Mouse (Mus musculus): ENCODE measurements around the gene Folr2. TPM values are rescaled to one million over a fixed set of nuclear protein-coding genes. Genes with fewer than 3 reads are reported as not detected.
A peak's percentile ranks its signal among the peaks of the same experiment; 100 is the strongest.

The Folr2 gene
- total RNA-seq (2012; rRNA removed) = 4.2 and 4.3 TPM in 2 replicates

DNA sequence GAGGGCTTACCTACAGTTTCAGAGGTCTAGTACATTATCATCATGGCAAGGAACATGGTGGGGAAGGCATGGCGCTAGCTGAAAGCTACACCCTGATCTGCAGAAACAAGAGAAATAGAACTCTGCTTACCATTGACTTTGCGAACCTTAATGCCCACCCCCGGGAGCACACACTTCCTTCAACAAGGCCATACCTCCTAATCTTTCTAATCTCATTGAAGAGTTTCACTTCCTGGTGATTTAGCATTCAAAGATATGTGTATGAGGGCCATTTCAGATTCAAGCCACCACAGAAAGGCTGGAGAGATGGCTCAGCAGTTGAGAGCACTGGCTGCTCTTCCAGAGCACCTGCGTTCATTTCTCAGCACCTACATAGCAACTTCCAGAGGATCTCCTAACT, at the start of gene Folr2:
Folr2 (minus strand) TSS at position 101 of the 400 bp plus-strand sequence.
- no peak for TF ChIP-seq ZC3H11A (IDR thresholded peaks at IDR 0.05; ENCODE audit: borderline replicate concordance, low read depth, low read length)
- TF ChIP-seq ZNF384 (IDR thresholded peaks at IDR 0.05; ENCODE audit: low read depth, low read length) = no peak
- TF ChIP-seq MAFK (IDR thresholded peaks at IDR 0.05; ENCODE audit: insufficient read depth, low read depth, low read length) = no peak
- no peak for TF ChIP-seq CHD2 (IDR thresholded peaks at IDR 0.05; ENCODE audit: low read depth, low read length)
- no peak for TF ChIP-seq HCFC1 (IDR thresholded peaks at IDR 0.05; ENCODE audit: borderline replicate concordance, insufficient read depth, low read length)
- Histone ChIP-seq H3K9ac (ENCODE audit: insufficient read depth, low read depth, low read length, poor library complexity, severe bottlenecking) (no peak within 1 kb of the TSS), H3K36me3 (ENCODE audit: control insufficient read depth, insufficient read depth, low read length, poor library complexity, severe bottlenecking) (peaks cover 33% of the 10 kb centered on the region), H3K4me1 (ENCODE audit: control insufficient read depth in 2 of 2, insufficient read depth in 2 of 2, low read length in 2 of 2, poor library complexity in 1 of 2) (no peaks in the 10 kb centered on the region; a peak in 2 of 4 replicates), H3K27ac (ENCODE audit: insufficient read depth, low read depth, low read length, poor library complexity, severe bottlenecking) (no peak within 1 kb of the TSS), H3K9me3 (ENCODE audit: control insufficient read depth, insufficient read depth, low read depth, low read length) (no peaks in the 10 kb centered on the region), H3K4me3 (ENCODE audit: insufficient read depth in 1 of 2, low read depth in 1 of 2, low read length in 2 of 2, poor library complexity in 1 of 2, severe bottlenecking in 1 of 2) (no peak within 1 kb of the TSS)
- DNase-seq (ENCODE audit: low read depth, low spot score) = no peak
- in situ Hi-C loops (cut with MboI; ENCODE audit: low sequenced_read_pairs in 2 of 2, unreplicated experiment in 2 of 2) = no loop called here

DNA sequence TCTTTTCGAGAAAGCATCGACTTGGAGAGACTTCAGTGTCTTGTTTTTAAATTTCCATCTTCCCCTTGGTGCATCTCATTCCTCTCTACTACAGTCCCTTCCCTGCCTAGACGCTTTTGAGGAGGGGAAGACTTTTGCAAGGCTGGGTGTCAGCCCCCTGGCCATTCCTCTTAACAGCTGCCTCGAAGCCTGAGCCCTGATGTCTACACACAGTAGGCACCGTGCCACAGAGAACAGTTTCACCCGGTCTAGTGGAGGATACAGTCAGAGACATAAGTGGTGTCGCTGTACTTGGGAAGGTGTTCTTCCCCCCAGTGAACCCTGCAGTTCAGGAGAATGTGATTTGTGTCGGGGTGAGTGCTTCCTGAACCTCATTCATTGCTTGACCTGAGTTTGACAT, 49.7 kb upstream of the Folr2 start:
- DNase-seq (ENCODE audit: low read depth, low spot score) = no peak

DNA sequence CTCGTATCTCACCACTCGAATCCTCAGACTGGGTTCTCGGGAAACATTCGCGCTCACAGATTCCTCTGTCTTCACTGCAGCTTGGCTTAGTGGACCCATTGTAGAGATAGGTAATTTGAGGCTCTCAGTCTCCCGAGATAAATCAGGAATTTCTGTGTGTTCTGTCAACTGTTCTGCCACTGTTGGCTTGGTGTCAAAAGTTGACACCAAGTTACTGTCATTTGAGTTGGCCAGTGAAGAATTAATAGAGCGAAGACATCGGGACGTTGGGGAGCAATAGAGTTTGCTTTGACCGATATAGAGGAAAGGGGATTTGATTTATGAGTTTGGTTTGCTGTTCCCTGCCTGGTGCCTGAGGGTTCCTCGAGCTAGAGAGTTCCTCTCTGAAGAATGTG, 49.3 kb upstream of the Folr2 start, which contains the start of gene Tomt:
Tomt (minus strand) TSS at position 73 of the 395 bp plus-strand sequence.
- H3K36me3 ChIP-seq (ENCODE audit: control insufficient read depth, insufficient read depth, low read length, poor library complexity, severe bottlenecking) = peaks cover 18% of the 10 kb centered on the region
- H3K27ac ChIP-seq (ENCODE audit: insufficient read depth, low read depth, low read length, poor library complexity, severe bottlenecking) = peak within 1 kb of the TSS; percentile 78
- peak within 1 kb of the TSS; percentile 83 to 86 for H3K4me3 ChIP-seq (ENCODE audit: insufficient read depth in 1 of 2, low read depth in 1 of 2, low read length in 2 of 2, poor library complexity in 1 of 2, severe bottlenecking in 1 of 2)
- H3K9ac ChIP-seq (ENCODE audit: insufficient read depth, low read depth, low read length, poor library complexity, severe bottlenecking) = peak within 1 kb of the TSS; percentile 98
- in situ Hi-C loops (cut with MboI; ENCODE audit: low sequenced_read_pairs in 2 of 2, unreplicated experiment in 2 of 2) = no loop called here
- no peaks in the 10 kb centered on the region for H3K9me3 ChIP-seq (ENCODE audit: control insufficient read depth, insufficient read depth, low read depth, low read length)
- peaks cover 6 to 12% of the 10 kb centered on the region in 2 experiments; a peak in 3 of 4 replicates for H3K4me1 ChIP-seq (ENCODE audit: control insufficient read depth in 2 of 2, insufficient read depth in 2 of 2, low read length in 2 of 2, poor library complexity in 1 of 2)
- TF ChIP-seq ZNF384 (IDR thresholded peaks at IDR 0.05; ENCODE audit: low read depth, low read length) (no peak), CHD2 (IDR thresholded peaks at IDR 0.05; ENCODE audit: low read depth, low read length) (no peak)
- no peak for DNase-seq (ENCODE audit: low read depth, low spot score)

More for the DNA sequence above, 49.7 kb upstream of the Folr2 start:
- Histone ChIP-seq H3K9me3 (ENCODE audit: control insufficient read depth, insufficient read depth, low read depth, low read length) (no peaks in the 10 kb centered on the region), H3K9ac (ENCODE audit: insufficient read depth, low read depth, low read length, poor library complexity, severe bottlenecking) (peak overlapping the region; percentile 98), H3K4me1 (ENCODE audit: control insufficient read depth in 2 of 2, insufficient read depth in 2 of 2, low read length in 2 of 2, poor library complexity in 1 of 2) (peaks cover 6 to 12% of the 10 kb centered on the region in 2 experiments; a peak in 3 of 4 replicates), H3K4me3 (ENCODE audit: insufficient read depth in 1 of 2, low read depth in 1 of 2, low read length in 2 of 2, poor library complexity in 1 of 2, severe bottlenecking in 1 of 2) (peak overlapping the region; percentile 83 to 86), H3K27ac (ENCODE audit: insufficient read depth, low read depth, low read length, poor library complexity, severe bottlenecking) (no peak overlapping the region), H3K36me3 (ENCODE audit: control insufficient read depth, insufficient read depth, low read length, poor library complexity, severe bottlenecking) (peaks cover 20% of the 10 kb centered on the region)
- TF ChIP-seq HCFC1 (IDR thresholded peaks at IDR 0.05; ENCODE audit: borderline replicate concordance, insufficient read depth, low read length) (no peak), ZC3H11A (IDR thresholded peaks at IDR 0.05; ENCODE audit: borderline replicate concordance, low read depth, low read length) (no peak), ZNF384 (IDR thresholded peaks at IDR 0.05; ENCODE audit: low read depth, low read length) (no peak), MAFK (IDR thresholded peaks at IDR 0.05; ENCODE audit: insufficient read depth, low read depth, low read length) (no peak), CHD2 (IDR thresholded peaks at IDR 0.05; ENCODE audit: low read depth, low read length) (no peak)
- in situ Hi-C loops (cut with MboI; ENCODE audit: low sequenced_read_pairs in 2 of 2, unreplicated experiment in 2 of 2) = no loop called here

DNA sequence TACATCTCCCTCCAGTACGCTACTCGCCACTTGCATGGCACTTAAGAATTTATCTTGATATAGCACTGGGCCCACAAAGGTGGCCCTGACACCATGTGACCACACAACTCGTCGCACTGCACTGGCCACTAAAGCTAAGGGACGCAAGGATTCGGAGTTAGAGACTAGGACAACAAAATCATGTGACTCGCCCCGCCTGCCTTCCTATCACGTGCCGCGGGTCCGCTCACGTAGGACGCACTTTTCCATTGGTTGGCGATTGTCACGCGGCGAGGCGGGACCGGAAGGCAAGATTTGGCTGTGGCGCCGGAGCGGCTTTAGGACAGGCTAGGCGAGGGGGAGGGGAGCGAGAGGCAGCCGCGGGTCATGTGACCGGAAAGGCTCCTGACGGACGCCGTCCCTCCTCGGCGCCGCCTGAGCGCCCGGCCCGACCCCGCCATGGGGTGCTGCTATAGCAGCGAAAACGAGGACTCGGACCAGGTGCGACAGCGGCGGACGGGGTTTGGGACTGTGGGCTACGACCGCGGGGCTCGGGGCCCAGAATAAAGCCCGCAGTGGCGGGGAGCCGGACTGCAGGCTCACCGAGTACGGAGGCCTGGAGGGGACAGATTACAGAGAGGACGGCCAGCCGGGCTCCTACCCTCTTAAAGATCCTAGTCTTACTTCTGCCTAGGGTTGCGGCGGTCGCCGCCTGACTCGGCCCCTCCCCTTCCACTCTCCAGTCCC, 48.7 kb upstream of the Folr2 start, which contains the start of gene Lamtor1:
Lamtor1 (plus strand) TSS at position 344 of the 726 bp plus-strand sequence.
- Histone ChIP-seq H3K4me3 (ENCODE audit: insufficient read depth in 1 of 2, low read depth in 1 of 2, low read length in 2 of 2, poor library complexity in 1 of 2, severe bottlenecking in 1 of 2) (peak within 1 kb of the TSS; percentile 83 to 86), H3K9me3 (ENCODE audit: control insufficient read depth, insufficient read depth, low read depth, low read length) (no peaks in the 10 kb centered on the region), H3K27ac (ENCODE audit: insufficient read depth, low read depth, low read length, poor library complexity, severe bottlenecking) (peak within 1 kb of the TSS; percentile 78), H3K9ac (ENCODE audit: insufficient read depth, low read depth, low read length, poor library complexity, severe bottlenecking) (peak within 1 kb of the TSS; percentile 98), H3K36me3 (ENCODE audit: control insufficient read depth, insufficient read depth, low read length, poor library complexity, severe bottlenecking) (peaks cover 13% of the 10 kb centered on the region), H3K4me1 (ENCODE audit: control insufficient read depth in 2 of 2, insufficient read depth in 2 of 2, low read length in 2 of 2, poor library complexity in 1 of 2) (peaks cover 6 to 15% of the 10 kb centered on the region in 2 experiments; a peak in 3 of 4 replicates)
- in situ Hi-C loops (cut with MboI; ENCODE audit: low sequenced_read_pairs in 2 of 2, unreplicated experiment in 2 of 2) = no loop called here
- peak; percentile 99 for DNase-seq (ENCODE audit: low read depth, low spot score)
- TF ChIP-seq ZC3H11A (IDR thresholded peaks at IDR 0.05; ENCODE audit: borderline replicate concordance, low read depth, low read length) (no peak), CHD2 (IDR thresholded peaks at IDR 0.05; ENCODE audit: low read depth, low read length) (peak; percentile 64; the same call in 1 of the 2 replicates), MAFK (IDR thresholded peaks at IDR 0.05; ENCODE audit: insufficient read depth, low read depth, low read length) (no peak), ZNF384 (IDR thresholded peaks at IDR 0.05; ENCODE audit: low read depth, low read length) (no peak), HCFC1 (IDR thresholded peaks at IDR 0.05; ENCODE audit: borderline replicate concordance, insufficient read depth, low read length) (peak; percentile 44; the same call in 1 of the 2 replicates)

All from ES-E14 (cell line).